Mouse (Mus musculus): Measurements from ENCODE around the gene Mypn. TPM values are rescaled to one million over a fixed set of nuclear protein-coding genes. Genes with fewer than 3 reads are reported as not detected.

Mypn gene
- polyA plus RNA-seq, 1 experiment: not detected

DNA sequence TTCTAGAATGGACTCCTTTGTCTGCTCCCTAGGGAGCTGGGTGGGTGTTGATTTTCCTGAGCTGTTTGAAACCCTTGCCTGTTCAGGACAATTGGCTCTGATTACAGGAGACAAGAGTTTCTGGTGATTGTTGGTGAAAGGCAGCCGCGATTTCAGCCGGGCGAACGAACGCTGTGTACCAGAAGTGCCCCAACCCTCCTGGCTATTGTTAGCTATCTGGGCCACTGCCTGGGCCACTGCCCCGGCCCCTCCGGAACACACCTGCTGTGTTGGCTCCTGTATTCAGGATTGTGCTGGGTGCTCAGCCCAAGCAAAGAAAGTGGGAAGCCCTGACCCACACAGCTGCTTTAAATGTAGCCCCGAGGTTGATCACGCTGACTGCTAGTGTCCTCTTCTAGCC, 24.2 kb downstream of the Mypn start:
- no peaks in the 10 kb centered on the region for H3K4me1 ChIP-seq (ENCODE audit: control insufficient read depth, insufficient read depth, low read length)
- H3K4me3 ChIP-seq (ENCODE audit: insufficient read depth, low read length): no peak overlapping the region
- TF ChIP-seq POLR2A (IDR thresholded peaks at IDR 0.05; ENCODE audit: low read depth, low read length) (no peak), CTCF (IDR thresholded peaks at IDR 0.05; ENCODE audit: borderline replicate concordance, insufficient read depth, low read length) (no peak)
- no peak overlapping the region for H3K27ac ChIP-seq (ENCODE audit: insufficient read depth, low read length)

DNA sequence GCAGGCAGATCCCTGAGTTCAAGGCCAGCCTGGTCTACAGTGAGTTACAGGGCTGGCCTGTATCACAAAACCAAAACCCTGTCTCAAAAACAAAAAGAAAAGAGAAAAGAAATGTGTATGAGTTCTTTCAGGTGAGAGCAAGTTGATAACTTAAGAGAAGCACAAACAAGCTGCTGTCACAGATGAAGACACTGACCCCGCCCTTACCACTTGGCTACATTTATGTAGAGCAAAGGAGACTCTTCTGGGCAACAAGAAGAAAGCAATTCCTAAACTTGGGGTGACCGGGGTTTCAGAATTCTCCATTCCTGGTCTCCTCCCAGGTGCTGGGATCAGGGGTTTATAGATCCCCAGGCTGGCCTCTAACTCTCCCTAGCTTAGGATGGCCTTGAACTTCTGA, 25.4 kb downstream of the Mypn start:
- no peak for TF ChIP-seq POLR2A (IDR thresholded peaks at IDR 0.05; ENCODE audit: low read depth, low read length)
- no peak for TF ChIP-seq CTCF (IDR thresholded peaks at IDR 0.05; ENCODE audit: borderline replicate concordance, insufficient read depth, low read length)
- Histone ChIP-seq H3K4me1 (ENCODE audit: control insufficient read depth, insufficient read depth, low read length) (no peaks in the 10 kb centered on the region), H3K4me3 (ENCODE audit: insufficient read depth, low read length) (no peak overlapping the region), H3K27ac (ENCODE audit: insufficient read depth, low read length) (no peak overlapping the region)

DNA sequence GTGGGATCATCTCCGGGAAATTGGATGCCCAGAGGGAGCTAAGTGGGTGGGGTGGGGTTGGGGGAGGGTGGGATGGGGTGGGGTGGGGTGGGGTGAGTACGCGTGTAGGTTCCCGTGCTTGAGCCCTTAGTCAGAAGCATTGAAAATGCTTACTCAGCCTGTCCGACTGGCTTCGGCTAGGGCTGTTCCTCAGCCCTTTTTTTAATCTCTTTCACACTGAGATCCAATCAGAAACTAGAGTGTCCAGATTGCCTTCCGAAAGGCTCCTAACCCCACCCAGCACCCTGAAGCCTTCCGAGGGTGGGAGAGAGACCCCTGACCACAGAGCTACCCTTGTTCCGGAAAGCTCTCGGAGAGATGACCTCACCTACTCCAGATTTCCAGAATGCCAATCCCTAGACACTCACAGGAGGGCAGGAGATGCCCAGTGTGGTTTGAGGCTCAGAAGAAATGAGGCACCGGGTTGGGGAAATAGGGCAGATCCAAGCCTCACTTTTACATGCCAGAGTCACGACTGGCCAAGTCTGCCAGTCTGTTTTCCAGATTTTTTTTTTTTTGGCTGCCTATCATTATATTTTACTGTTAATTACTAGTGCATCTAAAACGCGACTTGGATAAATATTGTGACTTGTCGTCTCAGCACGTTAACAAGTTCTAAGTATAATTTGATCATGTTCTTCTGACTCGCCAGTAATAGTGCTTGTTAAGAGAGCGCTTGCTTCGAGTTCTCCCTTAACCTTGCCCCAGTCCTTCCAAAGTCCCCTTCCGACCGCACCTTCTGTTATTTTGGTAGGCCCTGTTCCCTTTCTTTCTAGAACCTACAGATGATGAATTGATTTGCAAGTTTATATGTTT, 26.2 kb downstream of the Mypn start:
- TF ChIP-seq POLR2A (IDR thresholded peaks at IDR 0.05; ENCODE audit: low read depth, low read length) (no peak), CTCF (IDR thresholded peaks at IDR 0.05; ENCODE audit: borderline replicate concordance, insufficient read depth, low read length) (no peak)
- no peak overlapping the region for H3K27ac ChIP-seq (ENCODE audit: insufficient read depth, low read length)
- no peaks in the 10 kb centered on the region for H3K4me1 ChIP-seq (ENCODE audit: control insufficient read depth, insufficient read depth, low read length)
- no peak overlapping the region for H3K4me3 ChIP-seq (ENCODE audit: insufficient read depth, low read length)

DNA sequence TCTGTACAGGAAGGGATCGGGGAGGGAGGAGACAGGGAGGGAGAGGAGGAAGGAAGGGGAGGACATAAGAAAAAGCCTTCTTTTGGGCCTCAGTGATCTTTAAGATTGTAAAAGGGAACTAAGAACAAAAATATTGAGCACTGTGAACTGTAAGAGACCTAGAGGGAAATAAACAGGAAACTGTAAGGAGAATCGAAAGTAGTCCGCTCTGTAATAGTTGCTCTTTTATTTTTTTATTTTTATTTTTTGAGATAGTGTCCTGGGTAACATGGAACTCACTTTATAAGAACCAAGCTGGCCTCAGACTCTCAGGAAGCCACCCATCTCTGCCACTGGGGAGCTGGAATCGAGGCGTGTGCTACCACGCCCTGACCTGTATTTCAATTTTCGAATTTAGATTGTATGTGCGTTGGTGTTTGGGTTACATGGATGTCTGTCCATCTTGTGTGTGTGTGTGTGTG, 27.3 kb downstream of the Mypn start:
- Histone ChIP-seq H3K4me1 (ENCODE audit: control insufficient read depth, insufficient read depth, low read length) (no peaks in the 10 kb centered on the region), H3K27ac (ENCODE audit: insufficient read depth, low read length) (no peak overlapping the region), H3K4me3 (ENCODE audit: insufficient read depth, low read length) (no peak overlapping the region)
- TF ChIP-seq POLR2A (IDR thresholded peaks at IDR 0.05; ENCODE audit: low read depth, low read length): no peak
- TF ChIP-seq CTCF (IDR thresholded peaks at IDR 0.05; ENCODE audit: borderline replicate concordance, insufficient read depth, low read length): no peak

DNA sequence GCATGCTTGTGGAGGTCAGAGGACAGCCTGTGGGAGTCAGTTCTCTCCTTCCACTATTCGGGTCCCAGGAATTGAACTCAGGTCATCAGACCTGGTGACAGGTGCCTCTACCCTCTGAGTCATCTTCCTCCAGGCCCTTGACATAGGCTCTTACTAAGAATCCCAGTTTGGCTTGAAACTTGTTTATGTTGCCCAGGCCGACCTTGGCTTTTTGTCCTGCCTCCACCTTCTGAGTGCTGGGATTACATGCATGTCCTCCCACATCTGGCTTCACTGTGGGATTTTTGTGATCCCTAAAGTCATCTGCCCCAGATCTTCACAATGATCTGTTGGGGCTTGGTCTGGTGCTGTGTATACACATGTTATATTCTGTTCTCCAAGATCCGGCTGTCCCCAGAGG, 31.7 kb downstream of the Mypn start:
- H3K4me1 ChIP-seq (ENCODE audit: control insufficient read depth, insufficient read depth, low read length): no peaks in the 10 kb centered on the region
- no peak overlapping the region for H3K4me3 ChIP-seq (ENCODE audit: insufficient read depth, low read length)
- TF ChIP-seq CTCF (IDR thresholded peaks at IDR 0.05; ENCODE audit: borderline replicate concordance, insufficient read depth, low read length) (no peak), POLR2A (IDR thresholded peaks at IDR 0.05; ENCODE audit: low read depth, low read length) (no peak)
- H3K27ac ChIP-seq (ENCODE audit: insufficient read depth, low read length): no peak overlapping the region

DNA sequence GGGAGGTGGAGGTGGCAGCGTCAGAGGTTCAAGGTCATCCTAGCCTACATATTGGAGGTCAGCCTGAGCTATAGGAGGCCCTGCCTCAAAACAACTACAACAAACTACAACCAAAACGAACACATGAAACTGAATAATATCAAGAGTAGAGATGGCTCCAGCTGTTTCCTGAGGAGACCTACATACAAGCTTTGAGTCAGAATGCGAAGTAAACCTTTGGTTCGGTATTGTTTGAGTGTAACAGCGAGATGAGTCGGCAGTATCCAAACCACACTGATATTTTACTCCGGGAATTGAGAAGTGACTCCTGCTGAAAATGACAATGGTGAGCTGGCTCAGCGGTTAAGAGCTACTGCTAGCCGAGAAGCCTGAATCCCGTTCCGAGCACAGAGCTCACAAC, 34.2 kb downstream of the Mypn start:
- H3K27ac ChIP-seq (ENCODE audit: insufficient read depth, low read length): no peak overlapping the region
- no peaks in the 10 kb centered on the region for H3K4me1 ChIP-seq (ENCODE audit: control insufficient read depth, insufficient read depth, low read length)
- TF ChIP-seq CTCF (IDR thresholded peaks at IDR 0.05; ENCODE audit: borderline replicate concordance, insufficient read depth, low read length) (no peak), POLR2A (IDR thresholded peaks at IDR 0.05; ENCODE audit: low read depth, low read length) (no peak)
- no peak overlapping the region for H3K4me3 ChIP-seq (ENCODE audit: insufficient read depth, low read length)

DNA sequence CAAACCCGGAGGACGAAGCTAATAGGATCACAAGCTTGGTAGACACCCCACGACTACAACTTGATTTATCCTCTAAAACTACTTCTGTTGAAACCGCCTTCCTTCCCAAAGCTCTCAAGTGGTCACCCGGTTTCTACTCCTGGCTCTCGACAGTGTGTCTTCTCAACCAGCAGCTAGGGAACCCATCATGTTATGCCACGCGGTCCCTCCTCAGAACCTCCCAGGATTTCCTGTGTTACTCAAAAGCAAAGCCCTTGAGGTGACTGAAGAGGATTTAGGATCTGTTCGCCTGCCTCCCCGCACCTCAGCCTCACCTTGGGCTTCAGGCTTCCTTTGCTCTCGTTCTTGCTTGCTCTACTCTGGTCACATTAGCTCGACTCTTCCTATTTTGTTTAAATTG, 35.6 kb downstream of the Mypn start:
- Histone ChIP-seq H3K27ac (ENCODE audit: insufficient read depth, low read length) (no peak overlapping the region), H3K4me3 (ENCODE audit: insufficient read depth, low read length) (no peak overlapping the region), H3K4me1 (ENCODE audit: control insufficient read depth, insufficient read depth, low read length) (no peaks in the 10 kb centered on the region)
- TF ChIP-seq POLR2A (IDR thresholded peaks at IDR 0.05; ENCODE audit: low read depth, low read length): no peak
- TF ChIP-seq CTCF (IDR thresholded peaks at IDR 0.05; ENCODE audit: borderline replicate concordance, insufficient read depth, low read length): no peak

DNA sequence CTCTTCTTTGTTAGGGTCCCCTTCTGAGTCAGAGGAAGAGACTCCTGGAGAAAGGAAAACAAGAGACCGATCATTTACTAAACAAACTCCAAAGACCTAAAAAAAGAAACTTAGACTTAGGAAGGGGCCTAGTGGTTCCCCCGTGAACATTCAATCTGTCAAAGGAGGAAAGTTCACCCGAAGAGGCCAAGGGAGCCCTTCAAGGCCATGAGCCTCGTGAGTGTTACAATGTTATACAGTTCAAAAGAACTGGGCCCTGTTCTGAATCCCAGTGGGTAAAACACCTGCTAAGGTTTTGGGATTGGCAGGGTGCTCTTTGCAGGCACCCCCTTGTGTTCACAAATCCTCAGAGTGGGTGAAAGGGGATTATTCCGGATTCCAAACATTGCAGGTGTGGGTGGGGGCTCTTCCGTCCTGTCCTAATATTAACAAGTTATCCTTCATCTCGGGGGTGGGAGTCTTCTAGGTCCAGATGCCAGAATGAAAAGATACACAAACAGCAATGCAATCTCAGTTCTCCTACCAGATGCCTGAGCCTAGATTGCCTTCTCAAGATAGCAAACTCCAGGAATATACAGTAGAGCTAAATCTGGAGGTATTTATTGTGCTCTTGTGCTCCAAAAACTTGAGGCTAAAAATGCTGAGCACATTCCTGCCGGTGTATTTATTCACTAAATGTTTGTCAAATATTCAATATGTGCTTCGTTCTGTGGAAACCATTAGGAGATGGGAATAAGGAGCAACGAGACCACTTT, 36.3 kb downstream of the Mypn start:
- TF ChIP-seq POLR2A (IDR thresholded peaks at IDR 0.05; ENCODE audit: low read depth, low read length): no peak
- no peaks in the 10 kb centered on the region for H3K4me1 ChIP-seq (ENCODE audit: control insufficient read depth, insufficient read depth, low read length)
- H3K27ac ChIP-seq (ENCODE audit: insufficient read depth, low read length): no peak overlapping the region
- H3K4me3 ChIP-seq (ENCODE audit: insufficient read depth, low read length): no peak overlapping the region

DNA sequence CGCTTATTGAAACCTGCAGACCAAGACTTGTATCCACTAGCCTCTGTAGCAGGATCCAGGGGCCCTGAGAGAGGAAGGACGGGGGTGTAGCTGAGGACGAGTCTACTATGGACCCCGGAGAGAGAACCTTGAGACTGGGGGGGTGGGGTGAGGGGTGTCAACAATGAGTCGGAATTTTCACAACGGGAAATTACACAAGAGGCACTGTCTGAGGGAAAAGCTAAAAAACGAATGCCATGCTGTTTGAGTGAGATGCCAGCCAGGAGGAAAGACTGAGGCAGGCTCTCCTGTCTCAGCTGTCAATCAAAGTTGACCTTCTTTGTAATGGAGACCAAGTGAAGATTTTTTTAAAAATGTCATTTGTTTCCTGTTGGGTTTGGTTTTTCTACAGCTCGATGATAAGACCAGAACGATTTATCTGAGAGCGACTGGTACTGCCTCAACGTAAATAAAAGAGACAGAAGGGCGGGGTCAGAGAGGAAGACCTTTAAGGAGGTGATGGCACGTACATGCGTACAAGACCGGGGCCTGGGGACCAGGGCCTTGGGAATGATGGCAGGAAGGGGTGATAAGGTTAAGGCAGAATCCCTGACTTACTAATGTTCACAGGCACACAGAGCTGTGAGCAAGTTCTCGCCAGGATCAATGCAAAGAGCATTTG, 37.9 kb downstream of the Mypn start:
- no peak overlapping the region for H3K4me3 ChIP-seq (ENCODE audit: insufficient read depth, low read length)
- H3K4me1 ChIP-seq (ENCODE audit: control insufficient read depth, insufficient read depth, low read length): no peaks in the 10 kb centered on the region
- TF ChIP-seq POLR2A (IDR thresholded peaks at IDR 0.05; ENCODE audit: low read depth, low read length) (no peak), CTCF (IDR thresholded peaks at IDR 0.05; ENCODE audit: borderline replicate concordance, insufficient read depth, low read length) (no peak)
- H3K27ac ChIP-seq (ENCODE audit: insufficient read depth, low read length): no peak overlapping the region
